Mouse (Mus musculus) G1E (cell line): Measurements from ENCODE around the gene Gm5485.

Experiments used
- CTCF ChIP-seq: IDR thresholded peaks from 2 replicates; pipeline ENCODE4 v1.5.1; 2012; ENCODE audit warnings: low read depth, low read length, inconsistent platforms, mixed read lengths
- POLR2AphosphoS5 ChIP-seq: IDR thresholded peaks from 2 replicates; pipeline ENCODE4 v1.6.1; 2012; ENCODE audit warnings: low read depth, low read length, inconsistent platforms; ENCODE audit not compliant: insufficient replicate concordance

DNA sequence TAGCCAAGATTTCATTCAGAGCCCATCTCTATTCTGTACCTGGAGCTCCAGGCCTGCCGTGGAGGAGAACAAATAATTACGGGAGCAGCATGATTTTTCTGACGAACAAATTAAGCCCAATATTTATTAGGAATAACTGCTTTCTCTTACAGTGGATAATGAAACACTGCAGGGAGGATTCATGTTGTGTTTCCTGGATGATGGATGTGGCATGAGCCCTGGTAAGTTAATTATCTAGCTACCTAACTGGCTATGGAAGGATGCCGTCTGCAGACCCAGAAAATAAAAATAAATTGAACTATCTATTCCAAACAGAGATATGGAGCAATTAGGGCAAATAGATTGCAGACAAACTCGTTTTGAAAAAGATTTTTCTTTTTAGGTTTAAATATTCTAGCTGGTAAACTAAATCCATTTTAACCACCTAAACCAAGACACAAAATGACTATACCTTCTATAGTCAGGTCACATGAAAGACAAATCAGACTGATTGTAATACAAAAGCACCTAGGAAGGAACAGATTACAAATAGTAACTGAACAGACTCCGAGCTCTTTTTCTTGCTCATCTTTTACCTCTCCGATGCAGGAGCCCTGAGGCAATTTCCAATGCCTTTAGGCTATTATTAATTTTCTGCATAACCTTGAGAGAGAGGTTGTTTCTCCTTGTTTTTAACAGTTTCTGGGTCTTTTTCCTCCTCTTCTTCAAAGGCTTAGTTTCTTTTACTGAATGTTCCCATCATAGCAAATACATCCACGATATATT is 34.1 kb upstream of the Gm5485 start:
- TF ChIP-seq CTCF (no peak), POLR2AphosphoS5 (no peak)
